Mouse (Mus musculus): ENCODE measurements at regions not wholly inside any gene's neighbourhood (a gene's known extent, or its start where the extent isn't known, plus 50 kb on each side); places are given as distances from the start of the nearest gene placed in this dataset.
A peak's percentile ranks its signal among the peaks of the same experiment; 100 is the strongest.

GRCm38 (mm10) chr9:87965103-87965780 lies 234.2 kb upstream of the Tbx18 start:
- Histone ChIP-seq H3K27ac (no peak overlapping the region), H3K4me3 (replicated peaks) (no peak overlapping the region), H3K4me1 (replicated peaks) (no peaks in the 10 kb centered on the region), H3K36me3 (no peaks in the 10 kb centered on the region), H3K27me3 (no peaks in the 10 kb centered on the region), H3K9ac (replicated peaks) (no peak overlapping the region), H3K4me2 (replicated peaks) (no peak overlapping the region), H3K9me3 (no peaks in the 10 kb centered on the region)
- no peak for ATAC-seq
- WGBS = 79% methylated on average over 3 of the region's 3 CpGs

GRCm38 (mm10) chr9:87968190-87969082 lies 237.4 kb upstream of the Tbx18 start:
- ATAC-seq = no peak
- WGBS = 61% methylated on average over 5 of the region's 5 CpGs
- H3K27ac ChIP-seq = no peak overlapping the region
- H3K9ac ChIP-seq (replicated peaks) = no peak overlapping the region
- H3K36me3 ChIP-seq = no peaks in the 10 kb centered on the region
- H3K4me2 ChIP-seq (replicated peaks) = no peak overlapping the region
- no peaks in the 10 kb centered on the region for H3K4me1 ChIP-seq (replicated peaks)
- no peaks in the 10 kb centered on the region for H3K27me3 ChIP-seq
- H3K9me3 ChIP-seq = no peaks in the 10 kb centered on the region
- H3K4me3 ChIP-seq (replicated peaks) = no peak overlapping the region

GRCm38 (mm10) chr9:87970586-87970985 lies 239.5 kb upstream of the Tbx18 start:
- H3K27me3 ChIP-seq = no peaks in the 10 kb centered on the region
- H3K27ac ChIP-seq = no peak overlapping the region
- ATAC-seq = no peak
- H3K4me3 ChIP-seq (replicated peaks) = no peak overlapping the region
- no peaks in the 10 kb centered on the region for H3K4me1 ChIP-seq (replicated peaks)
- no peak overlapping the region for H3K4me2 ChIP-seq (replicated peaks)
- no peaks in the 10 kb centered on the region for H3K36me3 ChIP-seq
- H3K9me3 ChIP-seq = no peaks in the 10 kb centered on the region
- no peak overlapping the region for H3K9ac ChIP-seq (replicated peaks)

GRCm38 (mm10) chr9:87971791-87972190 lies 240.7 kb upstream of the Tbx18 start:
- ATAC-seq = no peak
- Histone ChIP-seq H3K4me3 (replicated peaks) (no peak overlapping the region), H3K4me2 (replicated peaks) (no peak overlapping the region), H3K36me3 (no peaks in the 10 kb centered on the region), H3K9ac (replicated peaks) (no peak overlapping the region), H3K27ac (no peak overlapping the region), H3K9me3 (no peaks in the 10 kb centered on the region), H3K27me3 (no peaks in the 10 kb centered on the region), H3K4me1 (replicated peaks) (no peaks in the 10 kb centered on the region)
- 93% methylated on average over 3 of the region's 3 CpGs for WGBS

GRCm38 (mm10) chr9:87973531-87973930 lies 242.5 kb upstream of the Tbx18 start:
- 40% methylated on average over 6 of the region's 6 CpGs for WGBS
- Histone ChIP-seq H3K4me2 (replicated peaks) (no peak overlapping the region), H3K4me1 (replicated peaks) (no peaks in the 10 kb centered on the region), H3K36me3 (no peaks in the 10 kb centered on the region), H3K27me3 (no peaks in the 10 kb centered on the region), H3K9ac (replicated peaks) (no peak overlapping the region), H3K4me3 (replicated peaks) (no peak overlapping the region), H3K9me3 (no peaks in the 10 kb centered on the region), H3K27ac (no peak overlapping the region)
- ATAC-seq = no peak

- H3K4me1 ChIP-seq (replicated peaks) = no peaks in the 10 kb centered on the region
- 88% methylated on average over 3 of the region's 3 CpGs for WGBS
- H3K27me3 ChIP-seq = no peaks in the 10 kb centered on the region
- no peak overlapping the region for H3K9ac ChIP-seq (replicated peaks)
- no peaks in the 10 kb centered on the region for H3K9me3 ChIP-seq
- no peak overlapping the region for H3K4me3 ChIP-seq (replicated peaks)
- no peak overlapping the region for H3K4me2 ChIP-seq (replicated peaks)
- no peak overlapping the region for H3K27ac ChIP-seq
- no peaks in the 10 kb centered on the region for H3K36me3 ChIP-seq
- ATAC-seq = no peak
Measured at GRCm38 (mm10) chr9:87984910-87985309, 253.8 kb upstream of the Tbx18 start.

GRCm38 (mm10) chr9:87985439-87985838 lies 254.4 kb upstream of the Tbx18 start:
- H3K36me3 ChIP-seq = no peaks in the 10 kb centered on the region
- H3K9ac ChIP-seq (replicated peaks) = no peak overlapping the region
- H3K4me1 ChIP-seq (replicated peaks) = no peaks in the 10 kb centered on the region
- no peaks in the 10 kb centered on the region for H3K27me3 ChIP-seq
- no peak overlapping the region for H3K4me2 ChIP-seq (replicated peaks)
- no peaks in the 10 kb centered on the region for H3K9me3 ChIP-seq
- no peak overlapping the region for H3K4me3 ChIP-seq (replicated peaks)
- ATAC-seq = no peak
- 63% methylated on average over 4 of the region's 4 CpGs for WGBS
- no peak overlapping the region for H3K27ac ChIP-seq

- WGBS = 86% methylated on average over 8 of the region's 8 CpGs
- H3K36me3 ChIP-seq = no peaks in the 10 kb centered on the region
- no peak overlapping the region for H3K27ac ChIP-seq
- H3K9me3 ChIP-seq = no peaks in the 10 kb centered on the region
- H3K4me3 ChIP-seq (replicated peaks) = no peak overlapping the region
- H3K4me2 ChIP-seq (replicated peaks) = no peak overlapping the region
- no peaks in the 10 kb centered on the region for H3K4me1 ChIP-seq (replicated peaks)
- ATAC-seq = no peak
- no peaks in the 10 kb centered on the region for H3K27me3 ChIP-seq
- no peak overlapping the region for H3K9ac ChIP-seq (replicated peaks)
Measured at GRCm38 (mm10) chr9:88005945-88006700, 275.1 kb upstream of the Tbx18 start.

GRCm38 (mm10) chr9:88023752-88024151 lies 292.7 kb upstream of the Tbx18 start:
- WGBS = 66% methylated on average over 3 of the region's 3 CpGs
- ATAC-seq = no peak

GRCm38 (mm10) chr9:88025936-88026335 lies 294.9 kb upstream of the Tbx18 start:
- H3K4me1 ChIP-seq (replicated peaks) = no peaks in the 10 kb centered on the region
- H3K36me3 ChIP-seq = no peaks in the 10 kb centered on the region
- ATAC-seq = no peak
- 54% methylated on average over 2 of the region's 2 CpGs for WGBS
- no peak overlapping the region for H3K27ac ChIP-seq
- H3K9ac ChIP-seq (replicated peaks) = no peak overlapping the region
- H3K9me3 ChIP-seq = no peaks in the 10 kb centered on the region
- H3K4me2 ChIP-seq (replicated peaks) = no peak overlapping the region
- H3K4me3 ChIP-seq (replicated peaks) = no peak overlapping the region
- no peaks in the 10 kb centered on the region for H3K27me3 ChIP-seq

More at GRCm38 (mm10) chr9:88023752-88024151, 292.7 kb upstream of the Tbx18 start:
- no peak overlapping the region for H3K4me3 ChIP-seq (replicated peaks)
- H3K27ac ChIP-seq = no peak overlapping the region
- H3K4me2 ChIP-seq (replicated peaks) = no peak overlapping the region
- no peaks in the 10 kb centered on the region for H3K27me3 ChIP-seq
- H3K36me3 ChIP-seq = no peaks in the 10 kb centered on the region
- H3K9ac ChIP-seq (replicated peaks) = no peak overlapping the region
- H3K4me1 ChIP-seq (replicated peaks) = no peaks in the 10 kb centered on the region
- H3K9me3 ChIP-seq = no peaks in the 10 kb centered on the region

- H3K27ac ChIP-seq = no peak overlapping the region
- no peak overlapping the region for H3K4me3 ChIP-seq (replicated peaks)
- 88% methylated on average over 6 of the region's 6 CpGs for WGBS
- no peak overlapping the region for H3K9ac ChIP-seq (replicated peaks)
- peak; percentile 63; the same call in 1 of the 2 replicates for ATAC-seq
- no peaks in the 10 kb centered on the region for H3K36me3 ChIP-seq
- H3K27me3 ChIP-seq = no peaks in the 10 kb centered on the region
- no peaks in the 10 kb centered on the region for H3K9me3 ChIP-seq
- no peaks in the 10 kb centered on the region for H3K4me1 ChIP-seq (replicated peaks)
- H3K4me2 ChIP-seq (replicated peaks) = no peak overlapping the region
Measured at GRCm38 (mm10) chr9:88030509-88031148, 296.4 kb upstream of the Nt5e start.

GRCm38 (mm10) chr9:88037560-88037959 lies 289.4 kb upstream of the Nt5e start:
- WGBS = 93% methylated on average over 7 of the region's 7 CpGs
- Histone ChIP-seq H3K27ac (no peak overlapping the region), H3K36me3 (no peaks in the 10 kb centered on the region), H3K4me1 (replicated peaks) (no peaks in the 10 kb centered on the region), H3K27me3 (no peaks in the 10 kb centered on the region), H3K4me2 (replicated peaks) (no peak overlapping the region), H3K4me3 (replicated peaks) (no peak overlapping the region), H3K9me3 (no peaks in the 10 kb centered on the region), H3K9ac (replicated peaks) (no peak overlapping the region)
- ATAC-seq = no peak
